Mouse (Mus musculus) small intestine, adult 2 months (tissue): ENCODE data around the gene Olfr24. TPM values are rescaled to one million over a fixed set of nuclear protein-coding genes. Genes with fewer than 3 reads are reported as not detected.
"Not testable (repeated sequence)": the region's sequence is repeated elsewhere in the genome, so short reads cannot be mapped to it uniquely, and the experiment has no call there.

Experiments
- H3K27ac ChIP-seq: fragments of 200-500 bp; 2 replicates; pipeline ENCODE4 v1.5.1; 2012; ENCODE audit warnings: low read depth, low read length, control low read depth, inconsistent platforms; ENCODE audit not compliant: insufficient read depth
- H3K27me3 ChIP-seq: fragments of 200-500 bp; 2 replicates; pipeline ENCODE4 v1.6.1; 2012; ENCODE audit warnings: mild to moderate bottlenecking, moderate library complexity, low read length, inconsistent platforms; ENCODE audit not compliant: control insufficient read depth, insufficient read depth
- H3K36me3 ChIP-seq: fragments of 200-500 bp; 2 replicates; pipeline ENCODE4 v1.6.1; 2012; ENCODE audit warnings: mild to moderate bottlenecking, low read length, control low read depth, inconsistent platforms; ENCODE audit not compliant: control insufficient read depth, insufficient read depth
- H3K4me1 ChIP-seq: fragments of 200-500 bp; 2 replicates; pipeline ENCODE4 v1.6.1; 2012; ENCODE audit warnings: low read length, inconsistent platforms, mixed read lengths; ENCODE audit not compliant: control insufficient read depth, insufficient read depth, insufficient read length
- H3K4me3 ChIP-seq: fragments of 200-500 bp; 2 replicates; pipeline ENCODE4 v1.5.1; 2012; ENCODE audit warnings: low read depth, mild to moderate bottlenecking, control low read depth, inconsistent platforms, low read length, moderate library complexity
- CTCF ChIP-seq: fragments of 200-500 bp; IDR thresholded peaks from 2 replicates; pipeline ENCODE4 v1.5.1; 2012; ENCODE audit warnings: low read depth, mild to moderate bottlenecking, control low read depth, inconsistent platforms, low read length, moderate library complexity, mixed read lengths; ENCODE audit not compliant: insufficient replicate concordance, insufficient read length; ENCODE audit errors: extremely low read depth
- POLR2A ChIP-seq: fragments of 200-500 bp; IDR thresholded peaks from 2 replicates; pipeline ENCODE4 v1.6.1; 2012; ENCODE audit warnings: low read depth, mild to moderate bottlenecking, control low read depth, inconsistent platforms, low read length, moderate library complexity
- WGBS: fragments of 180-500 bp; shearing (Covaris S2); methylation state at CpG from one replicate; pipeline ENCODE4 v1.1.7; 2018; 5-methylcytosine and 5-hydroxymethylcytosine counted together
- polyA plus RNA-seq: library from polyadenylated mRNA; depleted of rRNA; stranded (reverse); fragments of >200 nt; gene quantifications from 2 replicates; pipeline ENCODE4 v1.2.3, GENCODE M21; 2012; rRNA removed

The Olfr24 gene
- not detected in 2 replicates for polyA plus RNA-seq

- no peak within 1 kb of the TSS for H3K4me3 ChIP-seq
- no peak within 1 kb of the TSS for H3K27ac ChIP-seq
- no peaks in the 10 kb centered on the region for H3K27me3 ChIP-seq
- H3K36me3 ChIP-seq: no peaks in the 10 kb centered on the region
- TF ChIP-seq CTCF: no peak
- no peak for TF ChIP-seq POLR2A
- H3K4me1 ChIP-seq: no peaks in the 10 kb centered on the region
Observed at GRCm38 (mm10) chr9:18763896-18764295, at the start of gene Olfr24. Gene Olfr24, minus strand, starts transcription at chr9:18763996.

GRCm38 (mm10) chr9:18785316-18785715, 21.5 kb upstream of the Olfr24 start:
- no peaks in the 10 kb centered on the region for H3K36me3 ChIP-seq
- TF ChIP-seq CTCF: no peak
- no peak for TF ChIP-seq POLR2A
- H3K4me1 ChIP-seq: no peaks in the 10 kb centered on the region
- no peak overlapping the region for H3K27ac ChIP-seq
- 58% methylated on average over 7 of the region's 7 CpGs for WGBS
- H3K4me3 ChIP-seq: no peak overlapping the region
- H3K27me3 ChIP-seq: no peaks in the 10 kb centered on the region

- Histone ChIP-seq H3K27me3 (no peaks in the 10 kb centered on the region), H3K4me3 (no peak overlapping the region), H3K4me1 (no peaks in the 10 kb centered on the region), H3K27ac (no peak overlapping the region), H3K36me3 (no peaks in the 10 kb centered on the region)
- 77% methylated on average over 24 of the region's 24 CpGs for WGBS
- TF ChIP-seq POLR2A (no peak), CTCF (no peak)
Observed at GRCm38 (mm10) chr9:18779476-18779875, 15.7 kb upstream of the Olfr24 start.

- H3K36me3 ChIP-seq: no peaks in the 10 kb centered on the region
- H3K27ac ChIP-seq: no peak overlapping the region
- H3K4me3 ChIP-seq: no peak overlapping the region
- H3K4me1 ChIP-seq: no peaks in the 10 kb centered on the region
- no peaks in the 10 kb centered on the region for H3K27me3 ChIP-seq
- WGBS: 72% methylated on average over 1 of the region's 1 CpGs
- TF ChIP-seq CTCF: no peak
- TF ChIP-seq POLR2A: no peak
Observed at GRCm38 (mm10) chr9:18778981-18779380, 15.2 kb upstream of the Olfr24 start.

- WGBS: 47% methylated on average over 1 of the region's 1 CpGs
- no peaks in the 10 kb centered on the region for H3K27me3 ChIP-seq
Observed at GRCm38 (mm10) chr9:18755595-18755994, 8.2 kb downstream of the Olfr24 start.

GRCm38 (mm10) chr9:18744639-18745038, 19.2 kb downstream of the Olfr24 start:
- Histone ChIP-seq H3K36me3 (no peaks in the 10 kb centered on the region), H3K27me3 (no peaks in the 10 kb centered on the region), H3K4me3 (no peak overlapping the region), H3K4me1 (no peaks in the 10 kb centered on the region), H3K27ac (no peak overlapping the region)
- no peak for TF ChIP-seq POLR2A
- TF ChIP-seq CTCF: no peak
- 19% methylated on average over 5 of the region's 5 CpGs for WGBS

More at GRCm38 (mm10) chr9:18755595-18755994, 8.2 kb downstream of the Olfr24 start:
- TF ChIP-seq CTCF (no peak), POLR2A (no peak)
- no peak overlapping the region for H3K4me3 ChIP-seq
- H3K4me1 ChIP-seq: no peaks in the 10 kb centered on the region
- H3K36me3 ChIP-seq: no peaks in the 10 kb centered on the region
- no peak overlapping the region for H3K27ac ChIP-seq

GRCm38 (mm10) chr9:18734177-18734576, 29.6 kb downstream of the Olfr24 start:
- not testable (repeated sequence) for H3K27ac ChIP-seq, H3K4me3 ChIP-seq, H3K36me3 ChIP-seq, H3K27me3 ChIP-seq, H3K4me1 ChIP-seq
- WGBS: 74% methylated on average over 2 of the region's 2 CpGs

- TF ChIP-seq CTCF: no peak
- no peak for TF ChIP-seq POLR2A
- H3K4me3 ChIP-seq: no peak overlapping the region
- WGBS: 36% methylated on average over 4 of the region's 4 CpGs
- H3K4me1 ChIP-seq: no peaks in the 10 kb centered on the region
- no peaks in the 10 kb centered on the region for H3K27me3 ChIP-seq
- H3K36me3 ChIP-seq: no peaks in the 10 kb centered on the region
- no peak overlapping the region for H3K27ac ChIP-seq
Observed at GRCm38 (mm10) chr9:18722712-18723099, 41.1 kb downstream of the Olfr24 start.
